Mouse (Mus musculus): ENCODE results near the gene Spred2.

- TF ChIP-seq GATA1 (IDR thresholded peaks at IDR 0.05; ENCODE audit: borderline replicate concordance, low read length): no peak
- no peak for TF ChIP-seq FLI1 (IDR thresholded peaks at IDR 0.05; ENCODE audit: low read length)
These were observed 121.4 kb downstream of the Spred2 start for GRCm38 (mm10) chr11:20045586-20045985.

Measured in megakaryocyte, embryonic 14.5 days (primary cell).